Mouse (Mus musculus) limb, embryonic 12.5 days (tissue): ENCODE measurements around the gene Fam234b. TPM values are rescaled to one million over a fixed set of nuclear protein-coding genes. Genes with fewer than 3 reads are reported as not detected.

Experiments
- ATAC-seq: fragments of 200-750 bp; cut with Nextera tagmentation; 2 replicates; pipeline ENCODE4 v1.8.0; 2017; ENCODE audit warnings: low read depth, moderate TSS enrichment; ENCODE audit not compliant: insufficient number of reproducible peaks, insufficient read depth, low FRiP score, low TSS enrichment
- H3K27ac ChIP-seq: fragments of 300-500 bp; sonication (generic); 2 replicates; pipeline ENCODE4 v1.5.1; 2016; ENCODE audit warnings: mild to moderate bottlenecking, moderate library complexity
- H3K27me3 ChIP-seq: fragments of 300-500 bp; sonication (generic); 2 replicates; pipeline ENCODE4 v1.6.1; 2016; ENCODE audit warnings: mild to moderate bottlenecking, moderate library complexity
- H3K36me3 ChIP-seq: fragments of 300-500 bp; sonication (generic); 2 replicates; pipeline ENCODE4 v1.6.1; 2016; ENCODE audit warnings: mild to moderate bottlenecking, moderate library complexity
- H3K4me1 ChIP-seq: fragments of 300-500 bp; sonication (generic); replicated peaks from 2 replicates; pipeline ENCODE4 v1.6.1; 2016
- H3K4me2 ChIP-seq: fragments of 300-500 bp; sonication (generic); 2 replicates; pipeline ENCODE4 v1.6.1; 2016; ENCODE audit warnings: mild to moderate bottlenecking, moderate library complexity
- H3K4me3 ChIP-seq: fragments of 300-500 bp; sonication (generic); replicated peaks from 2 replicates; pipeline ENCODE4 v1.5.1; 2016; ENCODE audit warnings: mild to moderate bottlenecking
- H3K9ac ChIP-seq: fragments of 300-500 bp; sonication (generic); replicated peaks from 2 replicates; pipeline ENCODE4 v1.6.1; 2016; ENCODE audit warnings: mild to moderate bottlenecking, moderate library complexity
- H3K9me3 ChIP-seq: fragments of 300-500 bp; sonication (generic); 2 replicates; pipeline ENCODE4 v1.6.1; 2016; ENCODE audit warnings: mild to moderate bottlenecking, moderate library complexity
- WGBS: fragments of 180-500 bp; shearing (Covaris S2); methylation state at CpG from one replicate; pipeline ENCODE4 v1.1.7; 2016; 5-methylcytosine and 5-hydroxymethylcytosine counted together
- polyA plus RNA-seq: library from polyadenylated mRNA; unstranded; fragments of >200 nt; fragmentation: Nextera tagmentation; extraction: Ambion mirVana; gene quantifications from 2 replicates; pipeline ENCODE4 v1.2.1, GENCODE M21; 2016

Gene Fam234b
- polyA plus RNA-seq = 26.9 and 27.6 TPM in 2 replicates

GRCm38 (mm10) chr6:135197921-135198532 lies at the start of gene Fam234b, which contains the start of gene Hebp1:
Gene Fam234b, plus strand, starts transcription at chr6:135197977.
Gene Hebp1, minus strand, starts transcription at chr6:135198022.
- H3K9ac ChIP-seq = peak within 1 kb of the TSS; percentile 78
- peak; percentile 86 for ATAC-seq
- H3K4me1 ChIP-seq = peaks cover 11% of the 10 kb centered on the region
- no peaks in the 10 kb centered on the region for H3K9me3 ChIP-seq
- 0 out of 2 replicates have a peak within 1 kb of the TSS, but pooled peaks have one; percentile 57 for H3K27ac ChIP-seq
- peak within 1 kb of the TSS; percentile 86 for H3K4me3 ChIP-seq
- under 1% methylated on average over 52 of the region's 52 CpGs for WGBS
- no peaks in the 10 kb centered on the region for H3K36me3 ChIP-seq
- peak within 1 kb of the TSS; percentile 86 for H3K4me2 ChIP-seq
- H3K27me3 ChIP-seq = no peaks in the 10 kb centered on the region

GRCm38 (mm10) chr6:135148506-135148905 lies 49.3 kb upstream of the Fam234b start:
- WGBS = 46% methylated on average over 1 of the region's 1 CpGs
- no peak overlapping the region for H3K9ac ChIP-seq
- H3K27me3 ChIP-seq = no peaks in the 10 kb centered on the region
- ATAC-seq = 0 out of 2 replicates have a peak, but pooled peaks have one; percentile 35
- H3K4me2 ChIP-seq = no peak overlapping the region
- no peak overlapping the region for H3K27ac ChIP-seq
- no peak overlapping the region for H3K4me3 ChIP-seq
- H3K4me1 ChIP-seq = 0 out of 2 replicates have a peak, but pooled peaks cover 8% of the 10 kb centered on the region
- no peaks in the 10 kb centered on the region for H3K36me3 ChIP-seq
- H3K9me3 ChIP-seq = peaks cover 4% of the 10 kb centered on the region; the same call in 1 of the 2 replicates

GRCm38 (mm10) chr6:135149175-135149574 lies 48.6 kb upstream of the Fam234b start:
- H3K4me1 ChIP-seq = 0 out of 2 replicates have a peak, but pooled peaks cover 8% of the 10 kb centered on the region
- no peaks in the 10 kb centered on the region for H3K27me3 ChIP-seq

GRCm38 (mm10) chr6:135149722-135150121 lies 48.1 kb upstream of the Fam234b start:
- WGBS = 79% methylated on average over 4 of the region's 4 CpGs
- no peak overlapping the region for H3K4me2 ChIP-seq
- H3K4me1 ChIP-seq = 0 out of 2 replicates have a peak, but pooled peaks cover 8% of the 10 kb centered on the region
- H3K4me3 ChIP-seq = no peak overlapping the region
- no peaks in the 10 kb centered on the region for H3K27me3 ChIP-seq
- H3K36me3 ChIP-seq = no peaks in the 10 kb centered on the region
- H3K9ac ChIP-seq = no peak overlapping the region
- no peak overlapping the region for H3K27ac ChIP-seq
- H3K9me3 ChIP-seq = peaks cover 4% of the 10 kb centered on the region; the same call in 1 of the 2 replicates
- no peak for ATAC-seq

More at GRCm38 (mm10) chr6:135149175-135149574, 48.6 kb upstream of the Fam234b start:
- no peaks in the 10 kb centered on the region for H3K36me3 ChIP-seq
- H3K4me2 ChIP-seq = no peak overlapping the region
- H3K9ac ChIP-seq = no peak overlapping the region
- H3K4me3 ChIP-seq = no peak overlapping the region
- no peak for ATAC-seq
- WGBS = 78% methylated on average over 4 of the region's 4 CpGs
- peaks cover 4% of the 10 kb centered on the region; the same call in 1 of the 2 replicates for H3K9me3 ChIP-seq
- no peak overlapping the region for H3K27ac ChIP-seq

GRCm38 (mm10) chr6:135150311-135150710 lies 47.5 kb upstream of the Fam234b start:
- ATAC-seq = no peak
- 0 out of 2 replicates have a peak, but pooled peaks cover 8% of the 10 kb centered on the region for H3K4me1 ChIP-seq
- no peak overlapping the region for H3K9ac ChIP-seq
- H3K4me3 ChIP-seq = no peak overlapping the region
- no peak overlapping the region for H3K27ac ChIP-seq
- H3K36me3 ChIP-seq = no peaks in the 10 kb centered on the region
- H3K4me2 ChIP-seq = no peak overlapping the region
- H3K27me3 ChIP-seq = no peaks in the 10 kb centered on the region
- peaks cover 4% of the 10 kb centered on the region; the same call in 1 of the 2 replicates for H3K9me3 ChIP-seq
- 31% methylated on average over 5 of the region's 5 CpGs for WGBS

- Histone ChIP-seq H3K4me1 (0 out of 2 replicates have a peak, but pooled peaks cover 8% of the 10 kb centered on the region), H3K4me2 (no peak overlapping the region), H3K9ac (no peak overlapping the region), H3K27ac (no peak overlapping the region), H3K36me3 (no peaks in the 10 kb centered on the region), H3K4me3 (no peak overlapping the region), H3K27me3 (no peaks in the 10 kb centered on the region), H3K9me3 (peaks cover 4% of the 10 kb centered on the region; the same call in 1 of the 2 replicates)
- no peak for ATAC-seq
- WGBS = 88% methylated on average over 5 of the region's 5 CpGs
These were observed 44.1 kb upstream of the Fam234b start for GRCm38 (mm10) chr6:135153719-135154118.

- ATAC-seq = no peak; the same call in 1 of the 2 replicates
- WGBS = 79% methylated on average over 8 of the region's 8 CpGs
- Histone ChIP-seq H3K4me1 (no peaks in the 10 kb centered on the region), H3K9me3 (peaks cover 4% of the 10 kb centered on the region; the same call in 1 of the 2 replicates), H3K27ac (no peak overlapping the region), H3K4me2 (no peak overlapping the region), H3K4me3 (no peak overlapping the region), H3K9ac (no peak overlapping the region), H3K36me3 (no peaks in the 10 kb centered on the region), H3K27me3 (no peaks in the 10 kb centered on the region)
These were observed 41.2 kb upstream of the Fam234b start for GRCm38 (mm10) chr6:135156597-135156996.

- no peak overlapping the region for H3K27ac ChIP-seq
- H3K4me2 ChIP-seq = no peak overlapping the region
- peaks cover 4% of the 10 kb centered on the region; the same call in 1 of the 2 replicates for H3K9me3 ChIP-seq
- no peaks in the 10 kb centered on the region for H3K4me1 ChIP-seq
- no peaks in the 10 kb centered on the region for H3K36me3 ChIP-seq
- H3K4me3 ChIP-seq = no peak overlapping the region
- no peaks in the 10 kb centered on the region for H3K27me3 ChIP-seq
- WGBS = 72% methylated on average over 4 of the region's 4 CpGs
- H3K9ac ChIP-seq = no peak overlapping the region
- ATAC-seq = no peak
These were observed 40.3 kb upstream of the Fam234b start for GRCm38 (mm10) chr6:135157496-135157895.

- Histone ChIP-seq H3K9ac (no peak overlapping the region), H3K27me3 (no peaks in the 10 kb centered on the region), H3K27ac (no peak overlapping the region), H3K4me1 (no peaks in the 10 kb centered on the region), H3K36me3 (no peaks in the 10 kb centered on the region), H3K9me3 (no peaks in the 10 kb centered on the region), H3K4me2 (no peak overlapping the region), H3K4me3 (no peak overlapping the region)
- 74% methylated on average over 4 of the region's 4 CpGs for WGBS
- ATAC-seq = no peak
These were observed 39.3 kb upstream of the Fam234b start for GRCm38 (mm10) chr6:135158509-135158908.

- no peaks in the 10 kb centered on the region for H3K4me1 ChIP-seq
- no peak for ATAC-seq
- H3K36me3 ChIP-seq = no peaks in the 10 kb centered on the region
- WGBS = 71% methylated on average over 4 of the region's 4 CpGs
- H3K9ac ChIP-seq = no peak overlapping the region
- H3K4me2 ChIP-seq = no peak overlapping the region
- H3K4me3 ChIP-seq = no peak overlapping the region
- H3K9me3 ChIP-seq = no peaks in the 10 kb centered on the region
- H3K27me3 ChIP-seq = no peaks in the 10 kb centered on the region
- H3K27ac ChIP-seq = no peak overlapping the region
These were observed 36.4 kb upstream of the Fam234b start for GRCm38 (mm10) chr6:135161356-135161755.

- no peak overlapping the region for H3K9ac ChIP-seq
- 0 out of 2 replicates have a peak, but pooled peaks cover 1% of the 10 kb centered on the region for H3K4me1 ChIP-seq
- no peak overlapping the region for H3K27ac ChIP-seq
- H3K4me3 ChIP-seq = no peak overlapping the region
- H3K9me3 ChIP-seq = no peaks in the 10 kb centered on the region
- no peak overlapping the region for H3K4me2 ChIP-seq
- WGBS = 85% methylated on average over 3 of the region's 3 CpGs
- H3K36me3 ChIP-seq = no peaks in the 10 kb centered on the region
- H3K27me3 ChIP-seq = no peaks in the 10 kb centered on the region
- ATAC-seq = no peak
These were observed 35.5 kb upstream of the Fam234b start for GRCm38 (mm10) chr6:135162311-135162710.
